In genomic region chr3:138405341-138405740, GRCm38 (mm10) we compare ENCODE assay signal across 9 mouse cellular contexts. TPM values are rescaled to one million over a fixed set of nuclear protein-coding genes. Genes with fewer than 3 reads are reported as not detected.
DNase-seq lines count a peak whose midpoint lies in the region; ATAC-seq and TF ChIP-seq lines count a peak whose summit lies in the region.
"Had no signal": no experiment of that assay in that cellular context is flagged by ENCODE, and none has a peak within 500 bp of the region (broad histone marks: within the 10 kb centered on the region; RNA-seq: fewer than 3 reads in every experiment).

No protein-coding gene starts in this region.

- peak; percentile 14 to 37 for DNase-seq in heart, adult 2 months
- peak; percentile 19 for DNase-seq in A20 (ENCODE audit: low read depth, low spot score)
- DNase-seq in adrenal gland, postnatal 14 days = peak; percentile 67
- DNase-seq in gastrocnemius, adult 8-10 months (ENCODE audit: low spot score in 2 of 2) = peak; percentile 8 to 9
- DNase-seq in layer of hippocampus, postnatal 10 days (ENCODE audit: low spot score in 2 of 2) = peak; percentile 61 to 73
- peak; percentile 50 for DNase-seq in naive thymus-derived CD4-positive, alpha-beta T cell, adult 2 months (ENCODE audit: low read depth)

- intact Hi-C loops in heart, adult 2 months (cut with DNase I) = loop anchor here (1.0 to 2.0 kb wide), 3 partner anchors 165 to 207 kb away; no protein-coding TSS in a partner anchor

- H3K9ac ChIP-seq in heart, adult 2 months (ENCODE audit: low read depth, low read length) = no peak overlapping the region
- no peak overlapping the region for H3K9ac ChIP-seq in heart, embryonic 12.5 days

- 24% methylated on average over 3 of the region's 3 CpGs for WGBS in heart, adult 2 months
- WGBS in heart, embryonic 12.5 days = 37% methylated on average over 3 of the region's 3 CpGs

- H3K4me1 ChIP-seq in heart, adult 2 months (ENCODE audit: control insufficient read depth, insufficient read depth, low read length) = no peaks in the 10 kb centered on the region; the same call in 1 of the 2 replicates
- H3K4me1 ChIP-seq in heart, embryonic 12.5 days (replicated peaks) = no peaks in the 10 kb centered on the region

- no peak for TF ChIP-seq EP300 in heart, adult 2 months (IDR thresholded peaks at IDR 0.05; ENCODE audit: insufficient read depth, low read depth, low read length)

- no peak for ATAC-seq in heart, embryonic 12.5 days (ENCODE audit: insufficient number of reproducible peaks, low FRiP score)
- no peak for ATAC-seq in activated CD4-positive, CD25-positive, alpha-beta regulatory T cell, adult 4 months

- peak; percentile 74 for TF ChIP-seq CTCF in heart, adult 2 months (IDR thresholded peaks at IDR 0.05)

- TF ChIP-seq POLR2A in heart, adult 2 months (IDR thresholded peaks at IDR 0.05; ENCODE audit: insufficient read depth, low read depth, low read length) = no peak

- H3K27me3 ChIP-seq in heart, adult 2 months (ENCODE audit: control insufficient read depth, insufficient read depth, low read length) = no peaks in the 10 kb centered on the region
- no peaks in the 10 kb centered on the region for H3K27me3 ChIP-seq in heart, embryonic 12.5 days (replicated peaks)

- no peak overlapping the region for H3K4me2 ChIP-seq in heart, embryonic 12.5 days

- H3K4me3 ChIP-seq in heart, adult 2 months = no peak overlapping the region
- H3K4me3 ChIP-seq in heart, embryonic 12.5 days = no peak overlapping the region
- H3K4me3 ChIP-seq: myocyte had no signal

- H3K9me3 ChIP-seq in heart, embryonic 12.5 days (replicated peaks) = no peaks in the 10 kb centered on the region

- H3K79me2 ChIP-seq in heart, adult 2 months (replicated peaks; ENCODE audit: control insufficient read depth, insufficient read depth, low read length) = no peaks in the 10 kb centered on the region

- no peaks in the 10 kb centered on the region for H3K36me3 ChIP-seq in heart, adult 2 months (ENCODE audit: control insufficient read depth, insufficient read depth, low read length)
- no peaks in the 10 kb centered on the region for H3K36me3 ChIP-seq in heart, embryonic 12.5 days

- no peak overlapping the region for H3K27ac ChIP-seq in heart, adult 2 months
- H3K27ac ChIP-seq in heart, embryonic 12.5 days (ENCODE audit: poor library complexity, severe bottlenecking) = no peak overlapping the region

RNA-seq across cellular contexts. Expression of gene Adh4, which starts 9.9 kb away (rescaled TPM):
- not detected for total RNA-seq in heart, adult 2 months (2021)
- not detected in 2 replicates for polyA plus RNA-seq in heart, adult 2 months (2012; rRNA removed)
- not detected in 2 replicates for polyA plus RNA-seq in heart, embryonic 12.5 days (2016; fragmentation: Nextera tagmentation; extraction: Ambion mirVana)
- 1.6 and 13.8 TPM in 2 replicates for total RNA-seq in adrenal gland, postnatal 14 days (2021)
- total RNA-seq in gastrocnemius, adult 8-10 months (2022) = not detected
- not detected for total RNA-seq in layer of hippocampus, postnatal 10 days (2021)
- polyA plus RNA-seq in activated CD4-positive, CD25-positive, alpha-beta regulatory T cell, adult 4 months (2017; shearing (Covaris generic)) = under 1 TPM; 0.25 to 0.38 TPM
- polyA plus RNA-seq: myocyte had no signal

RNA-seq across cellular contexts. Expression of gene Adh5, which starts 37.6 kb away (rescaled TPM):
- 10 to 100 TPM; 74.1 to 82.3 TPM for total RNA-seq in heart, adult 2 months (2021)
- polyA plus RNA-seq in heart, adult 2 months (2012; rRNA removed) = 40.7 and 72.7 TPM in 2 replicates
- 153 and 159 TPM in 2 replicates for polyA plus RNA-seq in heart, embryonic 12.5 days (2016; fragmentation: Nextera tagmentation; extraction: Ambion mirVana)
- 180 and 201 TPM in 2 replicates for total RNA-seq in adrenal gland, postnatal 14 days (2021)
- 10 to 100 TPM; 61.0 to 64.1 (median 61.7) TPM for total RNA-seq in gastrocnemius, adult 8-10 months (2022)
- 10 to 100 TPM; 89.4 to 93.7 TPM for total RNA-seq in layer of hippocampus, postnatal 10 days (2021)
- polyA plus RNA-seq in activated CD4-positive, CD25-positive, alpha-beta regulatory T cell, adult 4 months (2017; shearing (Covaris generic)) = 100 to 1,000 TPM; 117 to 122 TPM

Comparison
In these comparisons a context has a peak if more than half of its experiments do, and no peak if none do; other contexts are left out.
1. DNase-seq: peak in every context shown above with its lines; median percentile 67 in adrenal gland, postnatal 14 days; 67 in layer of hippocampus, postnatal 10 days; 50 in naive thymus-derived CD4-positive, alpha-beta T cell, adult 2 months; 26 in heart, adult 2 months; 19 in A20; 8 in gastrocnemius, adult 8-10 months.